Mouse (Mus musculus) midbrain, embryonic 11.5 days (tissue): ENCODE measurements at regions not wholly inside any gene's neighbourhood (a gene's known extent, or its start where the extent isn't known, plus 50 kb on each side); places are given as distances from the start of the nearest gene placed in this dataset.

Experiments
- ATAC-seq: fragments of 200-750 bp; cut with Nextera tagmentation; 2 replicates; pipeline ENCODE4 v1.8.0; 2017; ENCODE audit warnings: moderate TSS enrichment, moderate library complexity; ENCODE audit not compliant: low FRiP score
- DNase-seq: peaks from one replicate; pipeline ENCODE4 v3.0.0; 2015; ENCODE audit warnings: low spot score; ENCODE audit errors: missing footprints
- H3K27ac ChIP-seq: fragments of 300-500 bp; sonication (generic); 2 replicates; pipeline ENCODE4 v1.5.1; 2014; ENCODE audit warnings: low read depth, low read length
- H3K27me3 ChIP-seq: fragments of 300-500 bp; sonication (generic); 2 replicates; pipeline ENCODE4 v1.6.1; 2014; ENCODE audit warnings: mild to moderate bottlenecking, low read length, moderate library complexity, mixed read lengths; ENCODE audit not compliant: control insufficient read depth, insufficient read depth
- H3K36me3 ChIP-seq: fragments of 300-500 bp; sonication (generic); 2 replicates; pipeline ENCODE4 v1.6.1; 2014; ENCODE audit warnings: mild to moderate bottlenecking, low read length, moderate library complexity, mixed read lengths; ENCODE audit not compliant: control insufficient read depth, insufficient read depth
- H3K4me1 ChIP-seq: fragments of 300-500 bp; sonication (generic); 2 replicates; pipeline ENCODE4 v1.6.1; 2014; ENCODE audit warnings: low read length; ENCODE audit not compliant: control insufficient read depth, insufficient read depth
- H3K4me2 ChIP-seq: fragments of 300-500 bp; sonication (generic); 2 replicates; pipeline ENCODE4 v1.6.1; 2014; ENCODE audit warnings: mild to moderate bottlenecking, moderate library complexity
- H3K4me3 ChIP-seq: fragments of 300-500 bp; sonication (generic); 2 replicates; pipeline ENCODE4 v1.5.1; 2014; ENCODE audit warnings: low read depth, low read length
- H3K9ac ChIP-seq: fragments of 300-500 bp; sonication (generic); 2 replicates; pipeline ENCODE4 v1.6.1; 2014; ENCODE audit warnings: low read length
- H3K9me3 ChIP-seq: fragments of 300-500 bp; sonication (generic); 2 replicates; pipeline ENCODE4 v1.6.1; 2016; ENCODE audit warnings: low read length; ENCODE audit not compliant: control insufficient read depth
- WGBS: fragments of 180-500 bp; shearing (Covaris S2); extraction: QIAGEN DNeasy Blood & Tissue Kit; methylation state at CpG from one replicate; pipeline ENCODE4 v1.1.7; 2014; 5-methylcytosine and 5-hydroxymethylcytosine counted together

- Histone ChIP-seq H3K4me3 (no peak overlapping the region), H3K4me2 (no peak overlapping the region), H3K4me1 (peaks cover 8% of the 10 kb centered on the region), H3K27me3 (peaks cover 43% of the 10 kb centered on the region), H3K36me3 (no peaks in the 10 kb centered on the region), H3K27ac (no peak overlapping the region), H3K9me3 (no peaks in the 10 kb centered on the region), H3K9ac (no peak overlapping the region)
- DNase-seq (no peak), ATAC-seq (no peak)
- 81% methylated on average over 8 of the region's 8 CpGs for WGBS
These were observed 310.9 kb downstream of the Epha7 start for GRCm38 (mm10) chr4:29123697-29124377.

- no peak overlapping the region for H3K4me3 ChIP-seq
- no peaks in the 10 kb centered on the region for H3K9me3 ChIP-seq
- H3K9ac ChIP-seq, result no peak overlapping the region
- ATAC-seq (no peak), DNase-seq (peak; percentile 44)
- no peaks in the 10 kb centered on the region for H3K36me3 ChIP-seq
- no peak overlapping the region for H3K27ac ChIP-seq
- H3K4me2 ChIP-seq, result no peak overlapping the region
- H3K27me3 ChIP-seq, result peaks cover 32% of the 10 kb centered on the region
- peaks cover 3% of the 10 kb centered on the region; the same call in 1 of the 2 replicates for H3K4me1 ChIP-seq
These were observed 317.6 kb downstream of the Epha7 start for GRCm38 (mm10) chr4:29130485-29130884.

- WGBS, result 74% methylated on average over 21 of the region's 21 CpGs
These were observed 320.7 kb downstream of the Epha7 start for GRCm38 (mm10) chr4:29133404-29134307.

GRCm38 (mm10) chr4:29135685-29136385 lies 322.9 kb downstream of the Epha7 start:
- Histone ChIP-seq H3K27me3 (peaks cover 14% of the 10 kb centered on the region), H3K36me3 (no peaks in the 10 kb centered on the region), H3K4me1 (peaks cover 6% of the 10 kb centered on the region; the same call in 1 of the 2 replicates), H3K27ac (no peak overlapping the region), H3K9me3 (no peaks in the 10 kb centered on the region), H3K4me2 (no peak overlapping the region), H3K4me3 (no peak overlapping the region), H3K9ac (no peak overlapping the region)
- ATAC-seq, result peak; percentile 91
- 6% methylated on average over 5 of the region's 5 CpGs for WGBS
- peak; percentile 87 for DNase-seq

More at GRCm38 (mm10) chr4:29133404-29134307, 320.7 kb downstream of the Epha7 start:
- no peak overlapping the region for H3K27ac ChIP-seq
- ATAC-seq (no peak), DNase-seq (no peak)
- no peak overlapping the region for H3K9ac ChIP-seq
- no peaks in the 10 kb centered on the region for H3K9me3 ChIP-seq
- H3K36me3 ChIP-seq, result no peaks in the 10 kb centered on the region
- peaks cover 14% of the 10 kb centered on the region for H3K27me3 ChIP-seq
- H3K4me1 ChIP-seq, result peaks cover 6% of the 10 kb centered on the region; the same call in 1 of the 2 replicates
- no peak overlapping the region for H3K4me2 ChIP-seq
- H3K4me3 ChIP-seq, result no peak overlapping the region

GRCm38 (mm10) chr4:29138771-29139301 lies 325.9 kb downstream of the Epha7 start:
- DNase-seq (no peak), ATAC-seq (no peak)
- H3K9ac ChIP-seq, result no peak overlapping the region
- H3K4me3 ChIP-seq, result no peak overlapping the region
- no peaks in the 10 kb centered on the region for H3K36me3 ChIP-seq
- peaks cover 6% of the 10 kb centered on the region; the same call in 1 of the 2 replicates for H3K4me1 ChIP-seq
- H3K9me3 ChIP-seq, result no peaks in the 10 kb centered on the region
- H3K4me2 ChIP-seq, result no peak overlapping the region
- H3K27me3 ChIP-seq, result peaks cover 5% of the 10 kb centered on the region; the same call in 1 of the 2 replicates
- no peak overlapping the region for H3K27ac ChIP-seq
- 84% methylated on average over 8 of the region's 8 CpGs for WGBS

GRCm38 (mm10) chr4:29143415-29143814 lies 330.5 kb downstream of the Epha7 start:
- H3K4me3 ChIP-seq, result no peak overlapping the region
- H3K36me3 ChIP-seq, result no peaks in the 10 kb centered on the region
- H3K4me1 ChIP-seq, result no peaks in the 10 kb centered on the region
- DNase-seq (no peak), ATAC-seq (no peak)
- H3K4me2 ChIP-seq, result no peak overlapping the region
- H3K9ac ChIP-seq, result no peak overlapping the region
- no peak overlapping the region for H3K27ac ChIP-seq
- WGBS, result 98% methylated on average over 1 of the region's 1 CpGs
- H3K9me3 ChIP-seq, result no peaks in the 10 kb centered on the region
- H3K27me3 ChIP-seq, result peaks cover 2% of the 10 kb centered on the region; the same call in 1 of the 2 replicates

GRCm38 (mm10) chr4:29145242-29145641 lies 332.3 kb downstream of the Epha7 start:
- Histone ChIP-seq H3K4me3 (no peak overlapping the region), H3K27me3 (no peaks in the 10 kb centered on the region; the same call in 1 of the 2 replicates), H3K9ac (no peak overlapping the region), H3K4me2 (no peak overlapping the region), H3K27ac (no peak overlapping the region), H3K4me1 (no peaks in the 10 kb centered on the region), H3K36me3 (no peaks in the 10 kb centered on the region), H3K9me3 (no peaks in the 10 kb centered on the region)
- WGBS, result 89% methylated on average over 4 of the region's 4 CpGs
- ATAC-seq (no peak), DNase-seq (no peak)

GRCm38 (mm10) chr4:29152134-29152867 lies 339.4 kb downstream of the Epha7 start:
- Histone ChIP-seq H3K27ac (no peak overlapping the region), H3K9me3 (no peaks in the 10 kb centered on the region), H3K9ac (no peak overlapping the region), H3K4me3 (no peak overlapping the region), H3K4me2 (no peak overlapping the region), H3K27me3 (no peaks in the 10 kb centered on the region), H3K4me1 (no peaks in the 10 kb centered on the region), H3K36me3 (no peaks in the 10 kb centered on the region)
- ATAC-seq (no peak), DNase-seq (no peak)
- 72% methylated on average over 6 of the region's 6 CpGs for WGBS
